23 mouse cellular contexts compared by ENCODE assay signal in the genomic region with DNA sequence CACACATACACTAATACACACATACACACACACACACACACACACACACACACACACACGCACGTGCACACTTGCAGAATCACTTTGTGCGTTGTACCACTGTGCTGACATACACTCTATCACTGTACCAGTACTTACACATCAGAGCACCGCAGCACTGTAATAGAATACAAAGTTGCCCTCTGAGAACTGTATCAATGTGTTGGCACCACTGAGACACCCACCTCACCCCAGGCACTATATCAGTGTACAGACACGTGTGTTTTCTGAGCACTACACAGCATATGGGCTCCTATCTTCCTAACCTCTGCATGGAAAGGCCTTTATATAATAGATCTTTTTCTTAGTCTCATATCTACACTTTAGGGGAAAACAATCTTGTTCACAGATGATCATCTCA. TPM values are rescaled to one million over a fixed set of nuclear protein-coding genes. Genes with fewer than 3 reads are reported as not detected.
DNase-seq lines count a peak whose midpoint lies in the region; ATAC-seq and TF ChIP-seq lines count a peak whose summit lies in the region.
"Had no signal": no experiment of that assay in that cellular context is flagged by ENCODE, and none has a peak within 500 bp of the region (broad histone marks: within the 10 kb centered on the region; RNA-seq: fewer than 3 reads in every experiment).

No protein-coding gene starts in this region.

- no peak for TF ChIP-seq CTCF in liver, embryonic 14.5 days (IDR thresholded peaks at IDR 0.05; ENCODE audit: low read depth)

- H3K9ac ChIP-seq in liver, embryonic 11.5 days (ENCODE audit: low read depth, low read length) = no peak overlapping the region
- H3K9ac ChIP-seq in liver, embryonic 13.5 days = no peak overlapping the region
- no peak overlapping the region for H3K9ac ChIP-seq in liver, embryonic 14.5 days (replicated peaks)
- H3K9ac ChIP-seq: embryonic facial prominence, embryonic 13.5 days; embryonic facial prominence, embryonic 15.5 days; forebrain, embryonic 12.5 days had no signal

- peak; percentile 54; the same call in 1 of the 2 replicates for ATAC-seq in liver, embryonic 11.5 days (replicated peaks; ENCODE audit: low FRiP score)
- peak; percentile 57; the same call in 1 of the 2 replicates for ATAC-seq in liver, embryonic 13.5 days (ENCODE audit: low read depth)
- 0 out of 2 replicates have a peak, but pooled peaks have one; percentile 15 for ATAC-seq in liver, embryonic 14.5 days (ENCODE audit: insufficient read depth)
- ATAC-seq: forebrain, embryonic 14.5 days; forebrain, embryonic 16.5 days had no signal

- DNase-seq in liver, embryonic 11.5 days (ENCODE audit: low spot score) = no peak
- DNase-seq in liver = no peak
- DNase-seq in liver, embryonic 13.5 days = no peak
- DNase-seq in liver, embryonic 14.5 days (ENCODE audit: low read depth in 3 of 3, low spot score in 3 of 3) = no peak
- DNase-seq in right cerebral cortex, postnatal 4 days = no peak
- DNase-seq: adrenal gland, adult 2 months; adrenal gland, postnatal 10 days; adrenal gland, postnatal 25 days; cerebellum, adult 11 months; cerebellum, adult 18-20 months; cerebellum, adult 8-10 months; cerebellum, adult 9-11 months; cerebellum, postnatal 14 days; cerebellum, postnatal 36 days; embryo, embryonic 11 days had no signal

- H3K4me3 ChIP-seq in liver, embryonic 11.5 days (ENCODE audit: low read depth, low read length) = no peak overlapping the region
- H3K4me3 ChIP-seq in liver, embryonic 13.5 days (replicated peaks) = no peak overlapping the region
- no peak overlapping the region for H3K4me3 ChIP-seq in liver, embryonic 14.5 days (ENCODE audit: insufficient read depth in 1 of 2, low read depth in 2 of 2, low read length in 2 of 2)
- H3K4me3 ChIP-seq: embryonic facial prominence, embryonic 13.5 days; embryonic facial prominence, embryonic 15.5 days; erythroblast, embryonic 14.5 days; forebrain, embryonic 10.5 days; forebrain, embryonic 12.5 days had no signal

- no peaks in the 10 kb centered on the region for H3K4me1 ChIP-seq in liver, embryonic 11.5 days (replicated peaks; ENCODE audit: control insufficient read depth, insufficient read depth, low read length)
- H3K4me1 ChIP-seq in liver, embryonic 13.5 days (replicated peaks) = no peaks in the 10 kb centered on the region
- no peaks in the 10 kb centered on the region for H3K4me1 ChIP-seq in liver, embryonic 14.5 days (replicated peaks; ENCODE audit: control insufficient read depth in 2 of 2, insufficient read depth in 2 of 2, low read length in 1 of 2)
- H3K4me1 ChIP-seq: embryonic facial prominence, embryonic 13.5 days; forebrain, embryonic 10.5 days; forebrain, embryonic 12.5 days had no signal

- H3K9me3 ChIP-seq in liver, embryonic 11.5 days (ENCODE audit: control insufficient read depth, low read length) = no peaks in the 10 kb centered on the region
- no peaks in the 10 kb centered on the region for H3K9me3 ChIP-seq in liver, embryonic 13.5 days (replicated peaks)
- no peaks in the 10 kb centered on the region for H3K9me3 ChIP-seq in liver, embryonic 14.5 days (ENCODE audit: control insufficient read depth, low read length)
- H3K9me3 ChIP-seq: embryonic facial prominence, embryonic 13.5 days; embryonic facial prominence, embryonic 15.5 days; forebrain, embryonic 10.5 days; forebrain, embryonic 12.5 days had no signal

- no peaks in the 10 kb centered on the region for H3K27me3 ChIP-seq in liver, embryonic 11.5 days (replicated peaks; ENCODE audit: control insufficient read depth, insufficient read depth, low read length)
- H3K27me3 ChIP-seq in liver, embryonic 13.5 days = no peaks in the 10 kb centered on the region
- H3K27me3 ChIP-seq in liver, embryonic 14.5 days (ENCODE audit: control insufficient read depth, insufficient read depth, low read length) = no peaks in the 10 kb centered on the region
- H3K27me3 ChIP-seq: embryonic facial prominence, embryonic 13.5 days; embryonic facial prominence, embryonic 15.5 days; forebrain, embryonic 12.5 days had no signal

- TF ChIP-seq EP300 in liver, embryonic 14.5 days (IDR thresholded peaks at IDR 0.05; ENCODE audit: low read depth) = no peak

- no peak overlapping the region for H3K4me2 ChIP-seq in liver, embryonic 11.5 days
- no peak overlapping the region for H3K4me2 ChIP-seq in liver, embryonic 13.5 days
- H3K4me2 ChIP-seq in liver, embryonic 14.5 days (ENCODE audit: low read depth) = no peak overlapping the region
- H3K4me2 ChIP-seq: embryonic facial prominence, embryonic 13.5 days; embryonic facial prominence, embryonic 15.5 days; forebrain, embryonic 12.5 days had no signal

- WGBS in liver, embryonic 11.5 days = 84% methylated on average over 5 of the region's 5 CpGs
- 88% methylated on average over 5 of the region's 5 CpGs for WGBS in liver, embryonic 13.5 days (ENCODE audit: insufficient replicate concordance)
- 83% methylated on average over 5 of the region's 5 CpGs for WGBS in liver, embryonic 14.5 days (ENCODE audit: insufficient replicate concordance)

- H3K36me3 ChIP-seq in liver, embryonic 11.5 days (ENCODE audit: control insufficient read depth, insufficient read depth, low read length) = peaks cover 19% of the 10 kb centered on the region; the same call in 1 of the 2 replicates
- H3K36me3 ChIP-seq in liver, embryonic 13.5 days = peaks cover 59% of the 10 kb centered on the region
- H3K36me3 ChIP-seq in liver, embryonic 14.5 days (replicated peaks; ENCODE audit: control insufficient read depth, insufficient read depth, low read depth) = peaks cover 8% of the 10 kb centered on the region

- no peak overlapping the region for H3K27ac ChIP-seq in liver, embryonic 11.5 days (ENCODE audit: low read depth, low read length)
- H3K27ac ChIP-seq in liver, embryonic 13.5 days = no peak overlapping the region
- H3K27ac ChIP-seq in liver, embryonic 14.5 days = no peak overlapping the region
- H3K27ac ChIP-seq: embryonic facial prominence, embryonic 13.5 days; embryonic facial prominence, embryonic 15.5 days; forebrain, embryonic 10.5 days; forebrain, embryonic 12.5 days had no signal

RNA-seq across cellular contexts. Expression of a gene that starts 53.1 kb away (rescaled TPM):
- 8.1 and 8.9 TPM in 2 replicates for polyA plus RNA-seq in liver, embryonic 11.5 days (2014; fragmentation: Nextera tagmentation; extraction: Ambion mirVana)
- polyA plus RNA-seq in liver, embryonic 13.5 days (2015; fragmentation: Nextera tagmentation; extraction: Ambion mirVana) = 2.3 and 3.1 TPM in 2 replicates
- 0.74 and 1.2 TPM in 2 replicates for polyA plus RNA-seq in liver, embryonic 14.5 days (2012; rRNA removed)
- 1.8 and 2.0 TPM in 2 replicates for polyA plus RNA-seq in liver, embryonic 14.5 days (2014; fragmentation: Nextera tagmentation; extraction: Ambion mirVana)
- polyA plus RNA-seq: C2C12; erythroblast, embryonic 14.5 days had no signal
